8 mouse cellular contexts compared by ENCODE assay signal in the genomic region with DNA sequence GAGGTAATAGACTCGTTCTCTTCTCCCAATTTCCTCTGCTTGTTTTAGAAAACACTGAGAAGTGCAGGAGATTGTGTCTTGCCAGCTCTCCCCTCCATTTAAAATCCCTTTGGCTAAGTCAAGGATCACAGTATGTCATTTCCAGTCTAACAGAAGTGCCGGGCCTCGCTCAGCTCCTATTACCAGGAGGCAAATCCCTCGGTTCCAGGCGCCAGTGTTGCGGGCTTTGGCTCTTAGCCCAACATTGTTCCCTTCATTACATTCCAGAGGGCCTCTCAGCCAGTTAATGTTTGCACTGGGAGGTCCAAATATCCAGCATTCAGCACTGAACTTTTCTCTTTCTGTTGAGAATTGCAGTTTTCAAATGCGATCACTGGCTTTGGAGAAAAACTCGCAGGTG.
DNase-seq lines count a peak whose midpoint lies in the region; ATAC-seq and TF ChIP-seq lines count a peak whose summit lies in the region.

No protein-coding gene starts in this region.

- DNase-seq in Muller cell, postnatal 12 days (ENCODE audit: inconsistent ontology term), result peak; percentile 90
- peak; percentile 90 for DNase-seq in brain, embryonic 14.5 days (ENCODE audit: low read depth)
- DNase-seq in gastrocnemius, postnatal 4 days (ENCODE audit: low spot score in 2 of 2), result peak; percentile 36 to 66
- peak; percentile 46 for DNase-seq in hindlimb bud, embryonic 11.5 days (ENCODE audit: extremely low spot score, low read depth, low spot score)
- no peak for DNase-seq in spleen, adult 18-20 months
- no peak for DNase-seq in thymus, postnatal 36 days

- H3K4me3 ChIP-seq in limb, embryonic 12.5 days (replicated peaks), result no peak overlapping the region
- H3K4me3 ChIP-seq in neural tube, embryonic 13.5 days, result no peak overlapping the region

- no peak for TF ChIP-seq CTCF in brain, embryonic 14.5 days (IDR thresholded peaks at IDR 0.05; ENCODE audit: borderline replicate concordance, extremely low read depth, insufficient read depth, insufficient read length)

- 6% methylated on average over 8 of the region's 8 CpGs for WGBS in limb, embryonic 12.5 days
- WGBS in neural tube, embryonic 13.5 days, result 10% methylated on average over 8 of the region's 8 CpGs

- no peak for TF ChIP-seq POLR2A in brain, embryonic 14.5 days (IDR thresholded peaks at IDR 0.05; ENCODE audit: borderline replicate concordance, extremely low read depth, insufficient read depth, insufficient read length, poor library complexity, severe bottlenecking)

- H3K9me3 ChIP-seq in limb, embryonic 12.5 days, result no peaks in the 10 kb centered on the region
- no peaks in the 10 kb centered on the region for H3K9me3 ChIP-seq in neural tube, embryonic 13.5 days

- H3K4me1 ChIP-seq in limb, embryonic 12.5 days (replicated peaks), result peaks cover 48% of the 10 kb centered on the region
- peaks cover 32% of the 10 kb centered on the region for H3K4me1 ChIP-seq in neural tube, embryonic 13.5 days (replicated peaks)

- no peaks in the 10 kb centered on the region for H3K27me3 ChIP-seq in limb, embryonic 12.5 days
- no peaks in the 10 kb centered on the region for H3K27me3 ChIP-seq in neural tube, embryonic 13.5 days

- H3K36me3 ChIP-seq in limb, embryonic 12.5 days, result no peaks in the 10 kb centered on the region
- H3K36me3 ChIP-seq in neural tube, embryonic 13.5 days, result no peaks in the 10 kb centered on the region

- H3K9ac ChIP-seq in limb, embryonic 12.5 days (replicated peaks), result peak overlapping the region; percentile 8; the same call in 1 of the 2 replicates
- H3K9ac ChIP-seq in neural tube, embryonic 13.5 days, result 0 out of 2 replicates have a peak overlapping the region, but pooled peaks have one; percentile 2

- ATAC-seq in limb, embryonic 12.5 days (ENCODE audit: insufficient number of reproducible peaks, insufficient read depth, low FRiP score, low TSS enrichment, low read depth), result peak; percentile 75
- peak; percentile 65; the same call in 1 of the 2 replicates for ATAC-seq in neural tube, embryonic 13.5 days (ENCODE audit: low read depth)

- H3K27ac ChIP-seq in limb, embryonic 12.5 days, result peak overlapping the region; percentile 97
- H3K27ac ChIP-seq in neural tube, embryonic 13.5 days (replicated peaks), result peak overlapping the region; percentile 80

- H3K4me2 ChIP-seq in limb, embryonic 12.5 days, result peak overlapping the region; percentile 46
- H3K4me2 ChIP-seq in neural tube, embryonic 13.5 days, result 0 out of 2 replicates have a peak overlapping the region, but pooled peaks have one; percentile 9

Comparison
In these comparisons a context has a peak if more than half of its experiments do, and no peak if none do; other contexts are left out.
1. DNase-seq: peak in Muller cell, postnatal 12 days (single experiment), brain, embryonic 14.5 days (single experiment), gastrocnemius, postnatal 4 days (2 of 2) and hindlimb bud, embryonic 11.5 days (single experiment); none in spleen, adult 18-20 months (0 of 2) and thymus, postnatal 36 days (0 of 2).